Mouse (Mus musculus) embryonic stem cell, embryonic (primary cell): Measurements from ENCODE around the gene Lhpp.

Experiments used
- CTCF ChIA-PET, 4 experiments: fragments of 300-600 bp in 2 of 4; fragments of 350-600 bp in 2 of 4; sonication (Branson Sonifier 250); formaldehyde crosslinking; loops; one replicate each; lab custom pipeline; 2022; ENCODE audit warnings: inconsistent platforms in 2 of 4; lab: Charles Lee
- POLR2A ChIA-PET, 4 experiments: fragments of 300-600 bp in 2 of 4; fragments of 350-600 bp in 2 of 4; sonication (Branson Sonifier 250); formaldehyde crosslinking; loops; one replicate each; lab custom pipeline; 2022; ENCODE audit warnings: antibody characterized with exemption in 4 of 4, inconsistent platforms in 1 of 4; lab: Charles Lee

The Lhpp gene

GRCm38 (mm10) chr7:132610468-132611318 lies at the start of gene Lhpp:
Gene Lhpp (plus strand): TSS chr7:132610638.
- CTCF ChIA-PET = interaction anchor here (0.7 to 1.0 kb wide), 7 partner anchors 13 to 580 kb away, joined by 3 to 6 read pairs (median 3); partner anchors contain the start of gene Oat (in 1 of the 4)
- POLR2A ChIA-PET = interaction anchor here in 3 of 4 experiments (0.5 to 2.1 kb wide), 19 partner anchors 9 to 1200 kb away, joined by 3 to 24 read pairs (median 3); partner anchors contain the start of genes Oat (in 3 of the 3), Nkx1-2 (in 2 of the 3), Acadsb (in 1 of the 3) and Ikzf5 (in 1 of the 3)

GRCm38 (mm10) chr7:132565831-132566230 lies 44.6 kb upstream of the Lhpp start:
- POLR2A ChIA-PET = interaction anchor here in 2 of 4 experiments (0.9 to 4.3 kb wide), 4 partner anchors 10 to 20 kb away, joined by 3 to 19 read pairs (median 4); partner anchors contain the start of gene Oat (in 2 of the 2)
- CTCF ChIA-PET = interaction anchor here in 3 of 4 experiments (0.6 to 1.7 kb wide), 4 partner anchors 10 to 245 kb away, joined by 3 to 4 read pairs (median 4); no protein-coding TSS in a partner anchor

GRCm38 (mm10) chr7:132568817-132569216 lies 41.6 kb upstream of the Lhpp start:
- ChIA-PET CTCF (interaction anchor here in 2 of 4 experiments (0.6 to 1.3 kb wide), 5 partner anchors 17 to 943 kb away, joined by 3 to 5 read pairs (median 3); no protein-coding TSS in a partner anchor), POLR2A (interaction anchor here in 2 of 4 experiments (0.7 to 1.2 kb wide), 4 partner anchors 12 to 1142 kb away, joined by 3 to 14 read pairs (median 3); no protein-coding TSS in a partner anchor)

GRCm38 (mm10) chr7:132570071-132570470 lies 40.4 kb upstream of the Lhpp start:
- CTCF ChIA-PET = no interaction called here
- POLR2A ChIA-PET = interaction anchor here in 1 of 4 experiments (0.8 kb wide), 1 partner anchor 333 kb away, joined by 3 read pairs; no protein-coding TSS in a partner anchor

GRCm38 (mm10) chr7:132571481-132571880 lies 39.0 kb upstream of the Lhpp start:
- POLR2A ChIA-PET = interaction anchor here in 1 of 4 experiments (1.1 kb wide), 1 partner anchor 28 kb away, joined by 3 read pairs; the partner anchor contains the start of gene Nkx1-2
- CTCF ChIA-PET = interaction anchor here in 2 of 4 experiments (0.6 to 1.9 kb wide), 3 partner anchors 20 to 327 kb away, joined by 3 to 4 read pairs (median 4); no protein-coding TSS in a partner anchor

GRCm38 (mm10) chr7:132572738-132573137 lies 37.7 kb upstream of the Lhpp start:
- ChIA-PET POLR2A (interaction anchor here in 2 of 4 experiments (0.6 to 1.8 kb wide), 9 partner anchors 24 to 605 kb away, joined by 3 to 5 read pairs (median 3); partner anchors contain the start of gene Nkx1-2 (in 1 of the 2)), CTCF (interaction anchor here in 2 of 4 experiments (1.0 to 1.9 kb wide), 3 partner anchors 21 to 325 kb away, joined by 3 to 4 read pairs (median 4); no protein-coding TSS in a partner anchor)

- ChIA-PET CTCF (interaction anchor here in 2 of 4 experiments (1.0 to 1.9 kb wide), 2 partner anchors 66 to 325 kb away, joined by 3 to 4 read pairs; no protein-coding TSS in a partner anchor), POLR2A (interaction anchor here in 1 of 4 experiments (1.1 to 1.8 kb wide), 4 partner anchors 24 to 66 kb away, joined by 3 to 4 read pairs (median 3); no protein-coding TSS in a partner anchor)
These were observed 37.2 kb upstream of the Lhpp start for GRCm38 (mm10) chr7:132573205-132573604.

- POLR2A ChIA-PET = interaction anchor here in 2 of 4 experiments (0.8 to 2.5 kb wide), 5 partner anchors 19 to 50 kb away, joined by 3 to 9 read pairs (median 3); partner anchors contain the start of gene Lhpp (in 1 of the 2)
- CTCF ChIA-PET = interaction anchor here in 3 of 4 experiments (0.6 to 1.2 kb wide), 3 partner anchors 26 to 626 kb away, joined by 3 to 17 read pairs (median 14); no protein-coding TSS in a partner anchor
These were observed 35.8 kb upstream of the Lhpp start for GRCm38 (mm10) chr7:132574646-132575045.

- ChIA-PET CTCF (interaction anchor here (0.5 to 1.6 kb wide), 33 partner anchors 8 to 1477 kb away, joined by 3 to 16 read pairs (median 4); partner anchors contain the start of genes Abraxas2 (in 1 of the 4) and Lhpp (in 1 of the 4)), POLR2A (interaction anchor here in 3 of 4 experiments (0.6 to 2.6 kb wide), 63 partner anchors 8 to 1819 kb away, joined by 3 to 24 read pairs (median 4); partner anchors contain the start of genes Lhpp (in 3 of the 3), Nkx1-2 (in 2 of the 3), Abraxas2 (in 1 of the 3) and Chst15 (in 1 of the 3))
These were observed 34.8 kb upstream of the Lhpp start for GRCm38 (mm10) chr7:132575623-132576022.

GRCm38 (mm10) chr7:132576116-132576650 lies 34.3 kb upstream of the Lhpp start, which contains the start of gene Oat:
Gene Oat (minus strand): TSS chr7:132576398.
- POLR2A ChIA-PET = interaction anchor here in 3 of 4 experiments (0.6 to 2.6 kb wide), 71 partner anchors 9 to 1184 kb away, joined by 3 to 24 read pairs (median 4); partner anchors contain the start of genes Lhpp (in 3 of the 3), Nkx1-2 (in 2 of the 3), Abraxas2 (in 1 of the 3) and Chst15 (in 1 of the 3)
- CTCF ChIA-PET = interaction anchor here (0.5 to 1.6 kb wide), 27 partner anchors 9 to 1477 kb away, joined by 3 to 16 read pairs (median 4); partner anchors contain the start of genes Abraxas2 (in 1 of the 4) and Lhpp (in 1 of the 4)

GRCm38 (mm10) chr7:132576891-132577290 lies 33.5 kb upstream of the Lhpp start:
- CTCF ChIA-PET = interaction anchor here in 3 of 4 experiments (0.6 to 1.6 kb wide), 8 partner anchors 10 to 464 kb away, joined by 3 to 16 read pairs (median 4); no protein-coding TSS in a partner anchor
- POLR2A ChIA-PET = interaction anchor here in 3 of 4 experiments (0.6 to 2.6 kb wide), 36 partner anchors 9 to 816 kb away, joined by 3 to 24 read pairs (median 6); partner anchors contain the start of genes Nkx1-2 (in 2 of the 3), Abraxas2 (in 1 of the 3), Chst15 (in 1 of the 3) and Ctbp2 (in 1 of the 3)

GRCm38 (mm10) chr7:132580511-132580910 lies 29.9 kb upstream of the Lhpp start:
- ChIA-PET CTCF (interaction anchor here in 2 of 4 experiments (1.3 to 1.5 kb wide), 2 partner anchors 29 to 58 kb away, joined by 3 to 5 read pairs; no protein-coding TSS in a partner anchor), POLR2A (interaction anchor here in 2 of 4 experiments (0.6 to 1.3 kb wide), 4 partner anchors 9 to 230 kb away, joined by 3 to 4 read pairs (median 4); no protein-coding TSS in a partner anchor)

GRCm38 (mm10) chr7:132581441-132581840 lies 29.0 kb upstream of the Lhpp start:
- POLR2A ChIA-PET = no interaction called here
- CTCF ChIA-PET = no interaction called here

GRCm38 (mm10) chr7:132585695-132586491 lies 24.5 kb upstream of the Lhpp start:
- POLR2A ChIA-PET = interaction anchor here in 3 of 4 experiments (0.6 to 1.7 kb wide), 5 partner anchors 10 to 53 kb away, joined by 3 to 7 read pairs (median 3); partner anchors contain the start of gene Oat (in 2 of the 3)
- CTCF ChIA-PET = interaction anchor here in 1 of 4 experiments (0.6 to 0.7 kb wide), 2 partner anchors 131 to 736 kb away, joined by 3 read pairs; no protein-coding TSS in a partner anchor

GRCm38 (mm10) chr7:132587167-132587566 lies 23.3 kb upstream of the Lhpp start:
- POLR2A ChIA-PET = interaction anchor here in 1 of 4 experiments (1.9 kb wide), 1 partner anchor 11 kb away, joined by 6 read pairs; the partner anchor contains the start of gene Oat
- CTCF ChIA-PET = interaction anchor here in 1 of 4 experiments (0.8 kb wide), 1 partner anchor 372 kb away, joined by 3 read pairs; no protein-coding TSS in a partner anchor
